Mouse (Mus musculus) myocyte (in vitro differentiated cells): ENCODE results near the gene Otop1.

ENCODE experiments used
- CEBPB ChIP-seq: IDR thresholded peaks from 2 replicates; pipeline ENCODE4 v1.6.1; 2011; ENCODE audit warnings: mild to moderate bottlenecking, moderate library complexity; ENCODE audit not compliant: poor library complexity, insufficient read depth, severe bottlenecking
- E2F4 ChIP-seq: IDR thresholded peaks from one replicate; pipeline ENCODE4 v1.6.1; 2011; ENCODE audit warnings: mild to moderate bottlenecking, control low read depth, moderate library complexity; ENCODE audit not compliant: insufficient read depth
- MAX ChIP-seq: IDR thresholded peaks from one replicate; pipeline ENCODE4 v1.6.1; 2011; ENCODE audit warnings: low read depth, mild to moderate bottlenecking, control low read depth
- MYOD1 ChIP-seq, 3 experiments: IDR thresholded peaks; one replicate each; pipeline ENCODE4 v1.6.1; 2011; ENCODE audit warnings: control low read depth in 2 of 3, low read depth in 2 of 3, mild to moderate bottlenecking in 2 of 3, moderate library complexity in 1 of 3; ENCODE audit not compliant: insufficient read length in 2 of 3, control insufficient read depth in 1 of 3
- MYOG ChIP-seq, 3 experiments: IDR thresholded peaks; one replicate each; pipeline ENCODE4 v1.6.1; 2011; ENCODE audit warnings: control low read depth in 2 of 3, low read depth in 2 of 3, mild to moderate bottlenecking in 2 of 3; ENCODE audit not compliant: insufficient read length in 2 of 3, control insufficient read depth in 1 of 3, insufficient read depth in 1 of 3
- POLR2A ChIP-seq: IDR thresholded peaks from one replicate; pipeline ENCODE4 v1.6.1; 2011; ENCODE audit warnings: low read depth, mild to moderate bottlenecking, control low read depth, moderate library complexity; ENCODE audit not compliant: insufficient read length
- POLR2AphosphoS2 ChIP-seq: IDR thresholded peaks from one replicate; pipeline ENCODE4 v1.6.1; 2011; ENCODE audit warnings: low read depth, control low read depth; ENCODE audit not compliant: insufficient read length
- REST ChIP-seq: IDR thresholded peaks from one replicate; pipeline ENCODE4 v1.6.1; 2011; ENCODE audit warnings: mild to moderate bottlenecking, control low read depth, moderate library complexity; ENCODE audit not compliant: insufficient read depth, insufficient read length
- SRF ChIP-seq: IDR thresholded peaks from one replicate; pipeline ENCODE4 v1.6.1; 2011; ENCODE audit warnings: low read depth; ENCODE audit not compliant: control insufficient read depth, insufficient read length
- TCF12 ChIP-seq: IDR thresholded peaks from one replicate; pipeline ENCODE4 v1.6.1; 2011; ENCODE audit warnings: mild to moderate bottlenecking, control low read depth; ENCODE audit not compliant: poor library complexity, insufficient read depth, severe bottlenecking
- USF1 ChIP-seq: IDR thresholded peaks from one replicate; pipeline ENCODE4 v1.6.1; 2011; ENCODE audit warnings: low read depth, mild to moderate bottlenecking, control low read depth, moderate library complexity

DNA sequence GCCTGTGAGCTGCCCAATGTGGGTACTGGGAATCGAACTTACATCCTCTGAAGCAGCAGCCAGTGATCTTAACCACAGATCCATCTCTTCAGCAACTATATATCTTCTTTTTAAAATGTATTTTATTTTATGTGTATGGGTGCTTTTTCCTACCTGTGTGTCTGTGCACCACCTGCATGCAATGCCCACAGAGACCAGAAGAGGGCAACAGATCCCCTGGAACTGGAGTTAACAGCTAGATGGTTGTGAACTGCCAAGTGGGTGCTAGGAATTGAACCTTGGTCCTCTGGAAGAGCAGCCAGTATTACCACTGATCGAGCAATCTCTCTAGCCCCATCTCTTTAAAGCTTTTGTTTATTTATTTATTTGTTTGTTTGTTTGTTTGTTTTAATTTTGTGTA, 39.1 kb upstream of the Otop1 start:
- TF ChIP-seq POLR2A (no peak), POLR2AphosphoS2 (no peak), TCF12 (no peak), E2F4 (no peak), USF1 (no peak), MAX (no peak), MYOG (IDR thresholded peaks at IDR 0.05; ENCODE audit: control insufficient read depth in 1 of 3, insufficient read depth in 1 of 3, insufficient read length in 2 of 3, low read depth in 2 of 3) (no peak), REST (no peak), SRF (no peak), CEBPB (no peak), MYOD1 (IDR thresholded peaks at IDR 0.05; ENCODE audit: control insufficient read depth in 1 of 3, insufficient read length in 2 of 3, low read depth in 2 of 3) (no peak)
